In genomic region chr5:87347479-87348078, GRCm38 (mm10) we compare ENCODE assay signal across 30 mouse cellular contexts. TPM values are rescaled to one million over a fixed set of nuclear protein-coding genes. Genes with fewer than 3 reads are reported as not detected.
"Had no signal": no experiment of that assay in that cellular context is flagged by ENCODE, and none has a peak within 500 bp of the region (broad histone marks: within the 10 kb centered on the region; RNA-seq: fewer than 3 reads in every experiment).

No protein-coding gene starts in this region.

RNA-seq across cellular contexts. Expression of gene Ugt2a3, which starts 10.6 kb away (rescaled TPM):
- total RNA-seq: common myeloid progenitor, adult 5-6 weeks; forebrain, postnatal 0 days; gastrocnemius, adult 18-20 months; gastrocnemius, adult 2 months; gastrocnemius, adult 8-10 months; gastrocnemius, postnatal 10 days; gastrocnemius, postnatal 14 days; gastrocnemius, postnatal 25 days; gastrocnemius, postnatal 36 days; gastrocnemius, postnatal 4 days; granulocyte monocyte progenitor cell, adult 5-6 weeks; heart, adult 18-20 months had no signal
- polyA plus RNA-seq: cerebellum, adult 2 months; cortical plate, adult 2 months; embryonic facial prominence, embryonic 10.5 days; embryonic facial prominence, embryonic 11.5 days; embryonic facial prominence, embryonic 12.5 days; embryonic facial prominence, embryonic 13.5 days; embryonic facial prominence, embryonic 14.5 days; embryonic facial prominence, embryonic 15.5 days; erythroblast, embryonic 14.5 days; forebrain, embryonic 10.5 days; forebrain, embryonic 11.5 days; forebrain, embryonic 12.5 days; forebrain, embryonic 13.5 days; forebrain, embryonic 14.5 days; forebrain, embryonic 15.5 days; forebrain, embryonic 16.5 days; forebrain, postnatal 0 days; frontal cortex, adult 2 months; gonadal fat pad, adult 2 months had no signal
